Mouse (Mus musculus) CH12.LX (cell line): ENCODE data around the gene B3galt2.

Experiments used
- EP300 ChIP-seq: IDR thresholded peaks from 2 replicates; pipeline ENCODE4 v1.6.1; 2011; ENCODE audit warnings: low read length, improper control_type of control experiment
- MAFK ChIP-seq: IDR thresholded peaks from 2 replicates; pipeline ENCODE4 v1.6.1; 2011; ENCODE audit warnings: low read length, improper control_type of control experiment; ENCODE audit not compliant: insufficient replicate concordance
- NELFE ChIP-seq: IDR thresholded peaks from 2 replicates; pipeline ENCODE4 v1.6.1; 2011; ENCODE audit warnings: low read depth, low read length, improper control_type of control experiment
- POLR2A ChIP-seq: IDR thresholded peaks from 2 replicates; pipeline ENCODE4 v1.6.1; 2011; ENCODE audit warnings: low read depth, mild to moderate bottlenecking, improper control_type of control experiment, low read length
- RAD21 ChIP-seq: IDR thresholded peaks from 2 replicates; pipeline ENCODE4 v1.6.1; 2011; ENCODE audit warnings: low read depth, mild to moderate bottlenecking, low read length, improper control_type of control experiment, moderate library complexity

DNA sequence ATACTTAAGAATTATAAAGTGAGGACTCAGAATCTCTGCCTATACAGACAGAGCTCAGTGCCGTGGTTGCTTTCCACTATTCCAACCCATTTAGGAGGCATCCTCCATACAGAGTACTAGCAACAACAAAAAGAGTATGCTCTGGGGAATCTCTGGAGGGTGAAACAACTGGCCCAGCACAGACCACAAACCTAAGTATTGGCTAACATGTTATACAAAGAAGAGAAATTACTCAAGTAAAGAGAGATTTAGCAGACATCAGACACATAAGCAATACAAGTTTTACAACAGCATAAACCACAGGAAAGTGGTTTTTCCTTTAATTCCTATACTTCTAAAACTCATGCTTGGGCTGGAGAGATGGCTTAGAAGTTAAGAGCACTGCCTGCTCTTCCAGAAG lies 17.8 kb upstream of the B3galt2 start:
- TF ChIP-seq MAFK (no peak), NELFE (no peak), RAD21 (no peak), POLR2A (no peak), EP300 (no peak)
